Mouse (Mus musculus) naive thymus-derived CD4-positive, alpha-beta T cell, adult 2 months (primary cell): ENCODE measurements around the gene Etv2.

Source experiments
- DNase-seq: peaks from one replicate; pipeline ENCODE4 v3.0.0-alpha.2; 2011; ENCODE audit warnings: low read depth

Etv2 gene

GRCm38 (mm10) chr7:30588676-30589434 is 46.8 kb downstream of the Etv2 start, which contains the start of gene Kmt2b:
Kmt2b (minus strand) TSS chr7:30588726.
- peak; percentile 93 for DNase-seq

- peak; percentile 70 for DNase-seq
Measured at GRCm38 (mm10) chr7:30587842-30588667, 47.6 kb downstream of the Etv2 start.

GRCm38 (mm10) chr7:30586455-30587020 is 49.1 kb downstream of the Etv2 start:
- no peak for DNase-seq

DNA sequence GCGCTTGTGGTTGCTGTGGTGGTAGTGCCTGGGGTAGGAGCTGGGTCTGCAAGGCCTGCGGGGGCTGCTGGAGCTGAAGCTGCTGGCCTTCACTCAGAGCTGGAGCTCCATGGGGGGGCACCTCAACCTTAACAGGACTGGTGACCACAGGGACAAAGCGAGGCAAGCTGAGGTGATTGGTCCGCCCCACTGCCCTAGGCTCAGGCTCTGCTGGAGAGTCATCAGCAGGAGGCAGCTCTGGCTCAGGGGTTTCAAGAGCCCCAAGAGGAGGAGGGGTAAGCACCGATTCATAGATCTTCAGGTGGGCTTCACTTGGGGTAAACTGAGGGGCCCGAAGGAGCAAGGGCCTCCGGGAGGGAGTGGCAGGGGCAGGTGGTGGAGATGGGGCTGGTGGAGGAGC is 50.5 kb downstream of the Etv2 start:
- no peak for DNase-seq

- no peak for DNase-seq
Measured at GRCm38 (mm10) chr7:30584339-30584738, 51.3 kb downstream of the Etv2 start.
